Mouse (Mus musculus): ENCODE results near the gene 4933430I17Rik. TPM values are rescaled to one million over a fixed set of nuclear protein-coding genes. Genes with fewer than 3 reads are reported as not detected.

Gene 4933430I17Rik
- polyA plus RNA-seq, 1 experiment = not detected

GRCm38 (mm10) chr4:62569603-62570002, 44.4 kb downstream of the 4933430I17Rik start:
- Histone ChIP-seq H3K27me3 (ENCODE audit: control insufficient read depth, insufficient read depth, low read length) (no peaks in the 10 kb centered on the region), H3K27ac (ENCODE audit: insufficient read depth, low read length) (no peak overlapping the region), H3K4me3 (ENCODE audit: extremely low read depth, insufficient read depth, insufficient read length) (no peak overlapping the region), H3K36me3 (ENCODE audit: control insufficient read depth, insufficient read depth, low read length) (no peaks in the 10 kb centered on the region), H3K4me1 (ENCODE audit: control insufficient read depth, insufficient read depth, insufficient read length) (no peaks in the 10 kb centered on the region)
- TF ChIP-seq CTCF (IDR thresholded peaks at IDR 0.05; ENCODE audit: extremely low read depth, insufficient read depth, insufficient read length, insufficient replicate concordance) = no peak
- no peak for TF ChIP-seq POLR2A (IDR thresholded peaks at IDR 0.05; ENCODE audit: low read depth, low read length)
- no peak for DNase-seq (ENCODE audit: low read depth in 1 of 2, low spot score in 2 of 2)
- WGBS = 89% methylated on average over 5 of the region's 5 CpGs

GRCm38 (mm10) chr4:62570029-62570428, 44.9 kb downstream of the 4933430I17Rik start:
- H3K4me3 ChIP-seq (ENCODE audit: extremely low read depth, insufficient read depth, insufficient read length) = no peak overlapping the region
- 79% methylated on average over 5 of the region's 5 CpGs for WGBS
- TF ChIP-seq POLR2A (IDR thresholded peaks at IDR 0.05; ENCODE audit: low read depth, low read length) (no peak), CTCF (IDR thresholded peaks at IDR 0.05; ENCODE audit: extremely low read depth, insufficient read depth, insufficient read length, insufficient replicate concordance) (no peak)
- H3K4me1 ChIP-seq (ENCODE audit: control insufficient read depth, insufficient read depth, insufficient read length) = no peaks in the 10 kb centered on the region
- no peak for DNase-seq (ENCODE audit: low read depth in 1 of 2, low spot score in 2 of 2)
- no peaks in the 10 kb centered on the region for H3K36me3 ChIP-seq (ENCODE audit: control insufficient read depth, insufficient read depth, low read length)
- H3K27me3 ChIP-seq (ENCODE audit: control insufficient read depth, insufficient read depth, low read length) = no peaks in the 10 kb centered on the region
- no peak overlapping the region for H3K27ac ChIP-seq (ENCODE audit: insufficient read depth, low read length)

GRCm38 (mm10) chr4:62582365-62583264, 57.4 kb downstream of the 4933430I17Rik start:
- 23% methylated on average over 18 of the region's 18 CpGs for WGBS
- no peaks in the 10 kb centered on the region for H3K36me3 ChIP-seq (ENCODE audit: control insufficient read depth, insufficient read depth, low read length)
- TF ChIP-seq POLR2A (IDR thresholded peaks at IDR 0.05; ENCODE audit: low read depth, low read length) = no peak
- no peak for TF ChIP-seq CTCF (IDR thresholded peaks at IDR 0.05; ENCODE audit: extremely low read depth, insufficient read depth, insufficient read length, insufficient replicate concordance)
- H3K27ac ChIP-seq (ENCODE audit: insufficient read depth, low read length) = peak overlapping the region; percentile 21; the same call in 1 of the 2 replicates
- peak overlapping the region; percentile 55; the same call in 1 of the 2 replicates for H3K4me3 ChIP-seq (ENCODE audit: extremely low read depth, insufficient read depth, insufficient read length)
- H3K27me3 ChIP-seq (ENCODE audit: control insufficient read depth, insufficient read depth, low read length) = no peaks in the 10 kb centered on the region
- DNase-seq (ENCODE audit: low read depth in 1 of 2, low spot score in 2 of 2) = no peak
- peaks cover 12% of the 10 kb centered on the region for H3K4me1 ChIP-seq (ENCODE audit: control insufficient read depth, insufficient read depth, insufficient read length)

GRCm38 (mm10) chr4:62583265-62584092, 58.3 kb downstream of the 4933430I17Rik start:
- DNase-seq (ENCODE audit: low read depth in 1 of 2, low spot score in 2 of 2) = peak in 1 of 2 experiments; percentile 38
- WGBS = 8% methylated on average over 42 of the region's 42 CpGs
- Histone ChIP-seq H3K4me1 (ENCODE audit: control insufficient read depth, insufficient read depth, insufficient read length) (peaks cover 12% of the 10 kb centered on the region), H3K36me3 (ENCODE audit: control insufficient read depth, insufficient read depth, low read length) (no peaks in the 10 kb centered on the region), H3K27me3 (ENCODE audit: control insufficient read depth, insufficient read depth, low read length) (no peaks in the 10 kb centered on the region), H3K4me3 (ENCODE audit: extremely low read depth, insufficient read depth, insufficient read length) (peak overlapping the region; percentile 55; the same call in 1 of the 2 replicates), H3K27ac (ENCODE audit: insufficient read depth, low read length) (peak overlapping the region; percentile 21; the same call in 1 of the 2 replicates)
- no peak for TF ChIP-seq POLR2A (IDR thresholded peaks at IDR 0.05; ENCODE audit: low read depth, low read length)
- TF ChIP-seq CTCF (IDR thresholded peaks at IDR 0.05; ENCODE audit: extremely low read depth, insufficient read depth, insufficient read length, insufficient replicate concordance) = no peak

- H3K4me3 ChIP-seq (ENCODE audit: extremely low read depth, insufficient read depth, insufficient read length) = no peak overlapping the region
- no peaks in the 10 kb centered on the region for H3K36me3 ChIP-seq (ENCODE audit: control insufficient read depth, insufficient read depth, low read length)
- H3K27ac ChIP-seq (ENCODE audit: insufficient read depth, low read length) = no peak overlapping the region
- TF ChIP-seq CTCF (IDR thresholded peaks at IDR 0.05; ENCODE audit: extremely low read depth, insufficient read depth, insufficient read length, insufficient replicate concordance) = no peak
- TF ChIP-seq POLR2A (IDR thresholded peaks at IDR 0.05; ENCODE audit: low read depth, low read length) = no peak
- DNase-seq (ENCODE audit: low read depth in 1 of 2, low spot score in 2 of 2) = no peak
- H3K4me1 ChIP-seq (ENCODE audit: control insufficient read depth, insufficient read depth, insufficient read length) = peaks cover 17% of the 10 kb centered on the region
- H3K27me3 ChIP-seq (ENCODE audit: control insufficient read depth, insufficient read depth, low read length) = no peaks in the 10 kb centered on the region
- WGBS = 55% methylated on average over 8 of the region's 8 CpGs
Measured at GRCm38 (mm10) chr4:62587067-62587466, 61.9 kb downstream of the 4933430I17Rik start.

GRCm38 (mm10) chr4:62590878-62591277, 65.7 kb downstream of the 4933430I17Rik start:
- WGBS = 71% methylated on average over 1 of the region's 1 CpGs
- H3K4me3 ChIP-seq (ENCODE audit: extremely low read depth, insufficient read depth, insufficient read length) = no peak overlapping the region
- DNase-seq (ENCODE audit: low read depth in 1 of 2, low spot score in 2 of 2) = no peak
- TF ChIP-seq POLR2A (IDR thresholded peaks at IDR 0.05; ENCODE audit: low read depth, low read length) = no peak
- no peak for TF ChIP-seq CTCF (IDR thresholded peaks at IDR 0.05; ENCODE audit: extremely low read depth, insufficient read depth, insufficient read length, insufficient replicate concordance)
- H3K27me3 ChIP-seq (ENCODE audit: control insufficient read depth, insufficient read depth, low read length) = no peaks in the 10 kb centered on the region
- no peaks in the 10 kb centered on the region for H3K36me3 ChIP-seq (ENCODE audit: control insufficient read depth, insufficient read depth, low read length)
- no peak overlapping the region for H3K27ac ChIP-seq (ENCODE audit: insufficient read depth, low read length)
- H3K4me1 ChIP-seq (ENCODE audit: control insufficient read depth, insufficient read depth, insufficient read length) = peaks cover 9% of the 10 kb centered on the region

All from spleen, adult 2 months (tissue).